Mouse (Mus musculus) stomach, postnatal 0 days (tissue): Measurements from ENCODE around the gene Alkbh2.

Experiments
- CTCF ChIP-seq: IDR thresholded peaks from 2 replicates; pipeline ENCODE4 v1.5.1; 2016; ENCODE audit warnings: antibody characterized with exemption, low read depth, mild to moderate bottlenecking, moderate library complexity
- EP300 ChIP-seq: optimal IDR thresholded peaks from 2 replicates; pipeline ENCODE3; 2016; ENCODE audit warnings: antibody characterized with exemption

- TF ChIP-seq CTCF: no peak
- TF ChIP-seq EP300: no peak
Measured at GRCm38 (mm10) chr5:114157236-114157635, 29.2 kb upstream of the Alkbh2 start.
